Mouse (Mus musculus) gastrocnemius, adult 18-20 months (tissue): Measurements from ENCODE around the gene Lima1. TPM values are rescaled to one million over a fixed set of nuclear protein-coding genes. Genes with fewer than 3 reads are reported as not detected.
"Not testable (repeated sequence)": the region's sequence is repeated elsewhere in the genome, so short reads cannot be mapped to it uniquely, and the experiment has no call there.

ENCODE experiments used
- DNase-seq: peaks from one replicate; pipeline ENCODE4 v3.0.0; 2021; ENCODE audit warnings: low spot score
- long read RNA-seq, 2 experiments: library from polyadenylated mRNA; stranded (forward); transcript quantifications; one replicate each; pipeline ENCODE4 v2.0.0; 2021
- total RNA-seq, 2 experiments: library from RNA; stranded (reverse); gene quantifications; 2 replicates each; pipeline ENCODE4 v1.2.3; 2021

Gene Lima1
- 10 to 100 TPM in 1 of 2 experiments, 1 to 10 TPM in 1; 5.6 to 11.2 TPM for total RNA-seq
- long read RNA-seq, experiment 1, full-length matches to known transcripts = 6 of 9 reads
- long read RNA-seq, experiment 1, partial matches to known transcripts = 0 of 9 reads
- long read RNA-seq, experiment 1, other reads (novel, unspliced or antisense) = 3 of 9 reads
- long read RNA-seq, experiment 2, full-length matches to known transcripts = 5 of 5 reads
- long read RNA-seq, experiment 2, partial matches to known transcripts = 0 of 5 reads
- long read RNA-seq, experiment 2, other reads (novel, unspliced or antisense) = 0 of 5 reads

DNA sequence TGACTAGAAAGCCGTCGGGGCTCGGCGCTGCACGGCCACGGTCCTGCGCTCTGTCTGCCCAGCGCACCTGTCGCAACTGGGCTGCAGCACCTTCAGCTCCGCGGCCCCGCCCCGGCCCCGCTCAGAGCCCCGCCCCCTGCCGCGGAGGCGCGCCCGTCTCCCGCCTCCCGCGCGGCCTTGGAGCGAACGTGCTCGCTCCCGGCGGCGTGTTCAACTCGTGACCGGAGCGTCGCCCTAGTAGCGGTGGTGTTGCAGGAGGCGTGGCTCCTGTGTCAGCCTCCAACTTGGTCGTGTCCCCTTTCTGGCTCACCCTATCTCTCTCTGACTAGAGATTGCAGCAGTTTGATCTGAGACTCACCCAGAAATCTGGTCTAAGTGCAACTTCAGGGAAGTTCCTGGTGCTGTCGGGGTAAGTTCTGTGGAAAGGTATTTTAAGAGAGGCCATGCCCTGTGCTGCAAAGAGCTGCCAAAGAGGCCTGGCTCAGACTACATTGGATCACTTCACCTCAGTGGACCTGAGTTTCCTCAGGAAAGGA is at the start of gene Lima1:
TSS of gene Lima1 (minus strand) at position 123 of the 536 bp plus-strand sequence.
- DNase-seq = peak; percentile 86

DNA sequence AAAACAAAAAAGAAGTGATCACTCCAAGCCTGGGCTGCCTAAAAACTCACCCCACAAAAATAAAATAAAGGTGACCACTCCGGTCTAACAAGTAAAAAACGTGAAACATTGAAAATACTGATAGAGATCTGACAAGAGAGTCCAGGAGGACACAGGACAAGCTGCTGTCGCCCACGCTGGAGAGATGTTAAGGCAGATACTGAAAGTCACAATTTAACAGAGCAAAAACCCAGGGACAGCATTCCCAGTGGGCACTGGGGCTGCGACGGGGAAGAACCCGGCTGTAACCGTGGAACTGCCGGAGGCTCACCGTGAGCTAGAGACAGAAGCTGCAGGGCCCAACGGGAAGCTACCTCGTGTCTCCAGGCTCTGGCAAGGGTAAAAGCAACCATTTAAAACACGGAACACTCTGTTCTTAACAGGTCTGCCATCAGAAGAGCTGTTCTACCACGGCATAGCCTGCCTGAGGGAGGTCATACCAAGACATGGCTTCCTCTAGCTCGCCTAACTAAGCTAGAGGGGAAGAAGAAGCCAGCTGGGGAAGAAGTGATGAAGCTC is 44.4 kb upstream of the Lima1 start:
- DNase-seq = no peak

GRCm38 (mm10) chr15:99917264-99917663 is 42.0 kb upstream of the Lima1 start:
- DNase-seq = no peak

DNA sequence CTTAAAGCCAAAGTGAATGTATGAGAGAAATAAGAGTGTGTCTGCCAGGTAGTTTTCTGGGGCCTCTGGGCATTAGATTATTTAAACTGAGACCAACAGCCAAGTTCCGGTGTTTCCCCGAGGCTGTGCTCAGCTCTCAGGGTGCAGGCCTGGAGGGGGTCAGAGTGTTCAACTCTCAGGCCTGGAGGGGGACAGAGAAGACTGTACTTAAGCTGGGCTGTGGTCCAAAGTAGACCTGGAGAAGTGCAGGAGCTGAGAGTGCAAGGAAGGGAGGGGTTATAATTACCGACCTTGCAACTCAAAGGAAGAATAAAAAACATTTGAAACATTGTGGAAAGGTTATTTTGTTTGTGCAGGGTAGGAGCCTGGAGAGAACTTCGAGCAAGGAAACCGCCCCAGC is 39.4 kb upstream of the Lima1 start:
- DNase-seq = no peak

GRCm38 (mm10) chr15:99911785-99912184 is 36.5 kb upstream of the Lima1 start:
- no peak for DNase-seq

DNA sequence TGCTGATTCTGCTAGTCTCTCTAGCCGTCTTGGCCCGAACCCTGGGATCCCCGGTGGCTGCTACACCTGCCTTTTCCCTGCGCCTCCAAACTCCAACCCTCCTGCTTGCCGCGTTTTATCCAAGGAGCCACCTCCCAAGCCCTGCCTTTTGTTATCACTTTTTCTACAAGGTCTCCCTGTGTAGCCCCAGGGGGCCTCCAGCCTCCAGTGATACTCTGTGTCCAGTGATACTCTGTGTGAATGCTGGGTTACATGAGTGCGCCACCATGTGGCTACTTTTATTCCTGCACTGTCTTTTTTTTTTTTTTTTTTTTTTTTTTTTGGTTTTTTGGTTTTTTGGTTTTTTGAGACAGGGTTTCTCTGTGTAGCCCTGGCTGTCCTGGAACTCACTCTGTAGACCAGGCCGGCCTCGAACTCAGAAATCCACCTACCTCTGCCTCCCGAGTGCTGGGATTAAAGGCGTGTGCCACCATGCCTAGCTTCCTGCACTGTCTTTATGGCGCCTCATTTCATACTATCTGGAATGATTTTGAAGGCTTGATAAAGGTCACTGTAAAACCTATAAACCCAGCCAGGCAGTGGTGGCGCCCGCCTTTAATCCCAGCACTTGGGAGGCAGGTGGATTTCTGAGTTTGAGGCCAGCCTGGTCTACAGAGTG is 34.2 kb upstream of the Lima1 start:
- not testable (repeated sequence) for DNase-seq

DNA sequence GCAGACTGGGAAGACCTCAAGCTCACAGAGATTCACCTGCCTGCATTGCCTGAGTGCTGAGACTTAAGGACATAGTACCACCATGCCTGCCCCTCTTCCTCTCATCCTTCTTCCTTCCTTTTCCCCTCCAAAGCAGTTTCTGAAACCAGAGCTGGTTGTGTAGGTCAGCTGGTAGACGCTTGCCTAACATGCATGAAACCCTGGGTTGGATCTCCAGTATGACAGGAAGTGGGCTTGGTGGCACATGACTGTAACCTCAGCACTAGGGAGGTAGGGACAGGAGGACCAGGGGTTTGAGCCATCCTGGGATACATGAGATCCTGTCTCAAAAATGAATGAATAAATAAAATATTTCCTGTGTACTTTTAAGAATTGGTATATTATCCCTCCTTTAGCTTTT is 32.3 kb upstream of the Lima1 start:
- DNase-seq = no peak

DNA sequence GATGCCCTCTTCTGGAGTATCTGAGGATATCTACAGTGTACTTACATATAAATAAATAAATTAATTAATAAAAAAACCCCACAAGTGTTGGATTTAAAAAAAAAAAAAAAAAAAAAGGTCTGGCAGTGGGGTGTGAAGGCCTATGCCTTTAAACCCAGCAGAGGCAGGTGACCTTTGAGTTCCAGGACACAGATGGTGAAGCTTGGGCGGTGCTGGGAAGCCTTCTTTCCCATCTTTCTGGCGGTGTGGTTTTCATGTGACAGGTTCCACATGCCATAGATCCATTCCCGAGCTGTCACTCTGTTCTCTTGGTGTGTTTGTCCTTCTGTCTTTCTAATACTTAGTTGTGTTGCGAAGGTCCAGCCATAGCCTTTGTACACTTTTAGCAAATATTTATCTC is 31.8 kb upstream of the Lima1 start:
- DNase-seq = no peak

- no peak for DNase-seq
Observed at GRCm38 (mm10) chr15:99904841-99905240, 29.6 kb upstream of the Lima1 start.

DNA sequence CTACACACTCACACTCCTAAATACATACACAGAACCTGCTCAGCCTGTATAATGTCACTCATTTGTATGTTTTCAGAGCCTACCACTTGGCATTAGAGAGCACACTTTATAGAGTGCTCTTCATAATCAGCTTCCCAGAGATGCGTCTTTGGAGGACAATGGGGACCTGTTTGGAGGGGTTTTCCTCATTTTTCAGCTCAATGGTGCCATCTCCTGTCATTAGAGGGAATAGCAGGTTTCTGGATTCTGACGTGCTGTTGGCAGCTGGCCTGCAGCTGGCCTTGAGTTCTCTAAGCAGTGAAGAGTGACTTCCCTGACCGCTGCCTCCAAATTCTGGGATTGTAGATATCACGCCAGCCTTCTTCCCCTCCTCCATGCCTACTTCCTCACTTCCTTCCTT is 29.1 kb upstream of the Lima1 start:
- DNase-seq = peak; percentile 79

DNA sequence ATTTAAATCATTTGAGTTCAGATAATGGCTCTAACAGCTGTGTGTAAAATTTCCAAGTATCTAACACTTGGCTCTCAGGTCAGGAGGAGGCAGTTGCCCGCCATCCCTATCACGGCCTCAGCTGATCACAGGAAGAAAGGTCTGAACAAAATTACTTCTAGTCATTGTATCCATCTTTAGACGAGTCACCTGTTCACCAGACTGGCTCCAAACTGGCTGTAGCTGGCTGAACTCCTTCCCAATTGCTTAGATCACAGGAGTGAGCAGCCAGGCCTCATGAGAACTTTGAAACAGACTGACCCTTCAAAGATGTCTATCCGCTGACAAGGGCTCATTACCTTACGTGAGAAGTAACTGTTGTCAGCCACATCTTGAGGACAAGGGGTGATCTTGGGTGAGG is 28.0 kb upstream of the Lima1 start:
- no peak for DNase-seq

DNA sequence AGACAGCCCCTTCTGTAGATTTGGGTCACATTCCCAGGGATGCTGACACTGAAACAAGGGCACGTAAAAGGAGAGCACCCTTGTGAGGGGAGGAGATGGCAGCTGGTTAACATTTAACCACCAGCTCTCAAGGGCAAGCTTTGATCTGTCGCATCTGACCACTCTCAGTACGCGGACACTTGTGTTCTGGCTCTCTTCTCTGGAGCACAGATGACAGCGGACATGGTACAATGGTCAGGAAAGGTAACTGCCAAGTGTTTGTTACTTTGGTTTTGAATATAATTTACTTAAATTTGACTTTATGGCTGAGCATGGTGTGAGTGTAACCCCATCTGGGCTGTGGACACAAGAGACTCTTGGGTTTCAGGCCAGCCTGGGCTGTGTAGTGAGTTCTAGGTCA is 27.5 kb upstream of the Lima1 start:
- DNase-seq = no peak

- no peak for DNase-seq
Observed at GRCm38 (mm10) chr15:99896621-99897020, 21.4 kb upstream of the Lima1 start.

DNA sequence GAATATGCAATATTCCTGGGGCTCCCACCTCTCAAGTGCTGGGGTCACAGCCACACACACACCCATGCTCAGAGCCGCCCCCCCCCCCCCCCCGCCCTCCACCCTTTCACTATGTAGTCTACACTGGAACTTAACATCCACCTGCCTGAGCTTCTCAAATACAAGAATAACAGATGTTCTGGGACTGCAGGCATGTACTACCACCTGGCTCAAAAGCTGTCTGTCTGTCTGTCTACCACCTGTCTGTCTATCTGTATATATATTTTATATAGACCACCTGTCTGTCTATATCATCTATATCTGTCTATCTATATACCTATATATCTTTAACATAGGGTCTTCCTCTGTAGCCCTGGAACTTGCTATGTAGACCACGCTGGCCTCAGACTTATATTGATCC is 16.1 kb upstream of the Lima1 start:
- no peak for DNase-seq

DNA sequence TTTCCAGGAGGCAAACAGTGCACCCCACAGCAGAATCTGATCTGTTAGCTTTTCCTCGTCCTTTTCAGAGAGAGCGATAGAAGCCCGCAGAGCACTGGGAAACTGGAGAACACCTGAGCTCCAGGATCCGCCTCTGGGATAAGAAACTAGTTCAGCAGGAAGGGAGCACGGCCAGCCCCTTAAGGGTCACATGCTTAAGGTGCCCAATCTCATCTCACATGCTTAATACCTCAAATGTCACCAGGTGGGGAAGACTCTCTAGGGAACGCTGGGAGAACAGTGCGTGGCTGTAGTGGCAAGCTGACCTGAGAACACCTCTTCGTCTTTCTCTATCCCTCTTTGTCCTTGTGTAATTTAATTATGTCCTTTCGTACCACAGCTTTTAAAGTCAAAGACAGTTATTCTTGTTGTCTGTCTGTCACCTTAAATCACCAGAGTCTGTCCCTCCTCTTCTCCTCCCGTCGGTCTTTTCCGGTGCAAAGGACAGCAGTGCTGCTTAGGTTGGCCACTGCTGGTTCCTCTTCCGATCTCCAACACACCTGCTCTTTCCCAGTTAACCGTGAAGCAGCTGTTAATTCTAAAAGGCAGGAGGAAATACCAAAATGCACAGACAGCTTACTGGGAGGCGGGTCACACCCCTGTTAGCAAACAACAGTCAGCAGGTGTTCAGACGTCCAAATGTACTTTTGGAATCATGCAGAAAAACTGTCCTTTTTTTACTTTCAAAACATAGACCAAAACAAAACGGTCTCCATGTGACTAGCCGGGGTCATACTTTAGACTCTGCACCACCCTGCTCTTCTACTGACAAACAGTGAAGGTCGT is 15.4 kb upstream of the Lima1 start:
- no peak for DNase-seq

DNA sequence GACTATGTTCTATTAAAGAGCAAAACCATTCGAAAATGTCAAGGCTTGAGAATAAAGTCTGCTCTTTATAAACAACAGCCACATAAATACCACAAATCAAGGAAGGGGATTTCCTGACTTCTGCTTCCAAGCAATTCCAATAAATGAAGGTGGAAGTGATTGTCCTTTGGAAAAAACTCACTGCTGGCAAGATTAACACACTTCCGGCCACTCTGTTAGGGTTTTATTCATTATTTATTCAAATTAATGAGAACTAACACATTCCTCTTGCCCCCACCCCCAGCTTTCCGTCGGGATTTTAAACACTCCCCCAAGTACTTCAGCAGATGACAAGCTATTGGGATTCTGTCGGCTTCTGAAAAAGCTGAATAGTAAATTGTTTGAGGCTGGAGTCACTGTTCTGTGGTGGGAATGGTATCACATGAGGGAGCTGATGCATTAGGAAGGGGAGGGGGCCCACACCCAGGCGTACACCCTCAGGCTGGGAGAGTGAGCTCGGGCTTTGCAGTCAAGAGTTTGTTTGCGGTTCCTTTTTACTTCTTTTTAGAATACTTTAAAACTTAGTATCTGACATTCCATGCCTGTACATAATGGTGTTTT is 14.1 kb upstream of the Lima1 start:
- DNase-seq = no peak

DNA sequence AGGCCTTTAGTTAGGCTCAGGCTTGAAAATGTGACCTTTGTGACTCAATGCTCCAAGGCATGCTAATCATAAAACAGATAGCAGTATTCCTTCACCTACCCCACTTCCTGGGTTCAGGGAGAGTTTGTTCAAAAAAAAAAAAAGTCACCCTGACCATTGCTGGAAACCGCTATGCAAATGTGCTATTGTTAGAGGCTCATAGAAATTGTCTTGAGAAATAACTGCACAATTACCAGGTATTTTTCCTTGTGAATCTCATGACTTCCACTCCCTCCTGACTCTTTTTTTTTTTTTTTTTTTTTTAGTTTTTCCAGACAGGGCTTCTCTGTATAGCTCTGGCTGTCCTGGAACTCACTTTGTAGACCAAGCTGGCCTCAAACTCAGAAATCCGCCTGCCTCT is 11.9 kb upstream of the Lima1 start:
- DNase-seq = not testable (repeated sequence)

DNA sequence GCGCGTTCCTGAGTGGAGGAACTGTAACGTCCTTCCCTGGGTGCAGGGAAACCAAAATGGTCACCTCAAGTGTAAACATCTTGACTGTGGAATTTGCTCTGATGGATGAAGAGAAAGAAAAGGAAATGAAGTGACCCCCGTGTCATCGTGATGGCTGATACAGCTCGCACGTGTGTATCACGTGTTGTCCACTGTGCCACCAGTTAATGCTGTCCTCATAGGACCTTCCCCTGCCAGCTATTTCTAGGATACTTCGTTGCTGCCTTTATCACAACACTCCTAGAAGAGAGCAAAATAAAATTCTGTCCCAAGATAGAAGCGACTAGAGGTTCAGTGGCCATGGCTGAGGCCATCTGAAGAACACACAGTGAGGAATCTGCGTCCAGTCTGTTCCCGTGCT is 8.8 kb upstream of the Lima1 start:
- no peak for DNase-seq

DNA sequence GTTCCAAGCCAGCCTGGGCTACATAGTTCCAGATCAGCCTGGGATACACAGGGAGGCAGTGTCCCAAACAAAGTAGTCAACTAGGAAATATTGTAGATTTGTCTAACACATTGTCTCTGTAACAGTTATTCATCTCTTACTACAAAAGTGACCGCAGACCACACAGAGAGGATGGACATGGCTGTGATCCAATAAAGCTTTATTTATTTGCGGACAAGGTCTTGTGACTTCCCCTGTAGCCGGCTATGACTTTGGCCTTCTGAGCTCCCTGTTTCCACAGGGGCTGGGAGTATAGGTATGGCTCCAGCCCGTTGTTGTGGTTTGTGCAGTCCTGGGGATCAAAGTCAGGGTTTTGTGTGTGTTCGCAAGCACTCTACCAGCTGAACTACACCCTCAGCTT is 3.3 kb upstream of the Lima1 start:
- DNase-seq = no peak

DNA sequence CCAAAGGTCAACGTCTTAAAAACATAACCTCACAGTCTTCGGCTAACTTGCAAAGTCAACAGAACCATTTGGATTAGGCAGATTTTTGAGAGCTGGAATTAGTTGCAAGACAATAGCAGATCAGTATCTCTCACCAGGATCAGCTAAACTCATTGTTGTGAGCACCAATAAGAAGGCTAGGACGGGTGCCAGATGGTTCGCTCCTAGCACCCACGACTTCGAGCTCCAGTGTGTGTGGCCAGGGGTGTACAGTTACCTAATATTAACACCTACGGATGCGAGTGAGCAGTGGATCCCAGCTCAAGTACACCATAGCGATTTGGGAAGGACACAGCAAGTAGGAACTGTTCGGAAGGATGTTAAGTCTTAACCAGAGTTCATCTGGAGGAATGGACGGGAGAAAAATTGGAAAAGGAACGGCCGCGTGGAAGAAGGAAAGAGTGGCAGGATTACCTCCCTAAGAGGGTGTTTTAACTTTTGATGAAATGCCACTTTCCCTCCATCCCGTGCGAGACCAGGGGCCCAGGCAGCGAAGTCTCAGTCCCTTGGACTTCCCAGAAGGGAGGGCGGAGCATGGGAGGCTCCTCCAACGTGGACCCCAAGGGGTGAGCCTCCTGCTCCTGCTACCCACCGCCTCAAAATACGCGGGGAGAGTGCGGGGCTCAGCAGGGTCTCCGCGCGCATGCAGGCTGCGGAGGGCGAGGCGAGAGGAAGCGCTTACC is 483 bp downstream of the Lima1 start:
- no peak for DNase-seq

GRCm38 (mm10) chr15:99872543-99872942 is 2.7 kb downstream of the Lima1 start:
- DNase-seq = no peak
